Mouse (Mus musculus): ENCODE measurements around the gene Pth2. TPM values are rescaled to one million over a fixed set of nuclear protein-coding genes. Genes with fewer than 3 reads are reported as not detected.

Pth2 gene
- polyA plus RNA-seq, 1 experiment = not detected

DNA sequence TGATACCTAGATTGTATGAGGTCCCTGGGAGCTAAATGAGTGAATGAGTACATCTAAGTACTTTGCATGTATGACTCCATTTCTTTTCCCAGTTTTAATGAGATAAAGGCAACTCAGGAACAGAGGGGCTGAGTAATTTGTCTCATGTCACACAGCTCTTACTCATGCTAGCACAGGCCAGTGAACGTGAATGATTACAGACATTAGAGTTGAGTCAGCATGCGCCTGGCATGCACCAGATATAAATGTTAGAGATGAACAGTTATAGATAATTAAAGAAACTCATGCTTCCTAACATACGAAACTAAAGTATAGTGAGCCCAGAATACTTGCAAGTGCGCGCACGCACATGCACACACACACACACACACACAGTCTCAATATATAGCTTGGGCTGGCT is 9.4 kb downstream of the Pth2 start:
- Histone ChIP-seq H3K9me3 (ENCODE audit: control insufficient read depth, low read length) (no peaks in the 10 kb centered on the region), H3K27me3 (ENCODE audit: control insufficient read depth) (peaks cover 71% of the 10 kb centered on the region), H3K4me3 (replicated peaks) (no peak overlapping the region), H3K4me1 (ENCODE audit: control insufficient read depth) (no peaks in the 10 kb centered on the region), H3K36me3 (ENCODE audit: control insufficient read depth) (no peaks in the 10 kb centered on the region)
- no peak for TF ChIP-seq GATA1 (IDR thresholded peaks at IDR 0.05; ENCODE audit: low read length)
- TF ChIP-seq TAL1 (IDR thresholded peaks at IDR 0.05; ENCODE audit: low read length) = no peak

- Histone ChIP-seq H3K36me3 (ENCODE audit: control insufficient read depth) (no peaks in the 10 kb centered on the region), H3K4me3 (replicated peaks) (no peak overlapping the region), H3K4me1 (ENCODE audit: control insufficient read depth) (no peaks in the 10 kb centered on the region), H3K27me3 (ENCODE audit: control insufficient read depth) (peaks cover 61% of the 10 kb centered on the region), H3K9me3 (ENCODE audit: control insufficient read depth, low read length) (no peaks in the 10 kb centered on the region)
- TF ChIP-seq TAL1 (IDR thresholded peaks at IDR 0.05; ENCODE audit: low read length) = no peak
Measured at GRCm38 (mm10) chr7:45191161-45191560, 10.4 kb downstream of the Pth2 start.

- no peak overlapping the region for H3K4me3 ChIP-seq (replicated peaks)
- no peaks in the 10 kb centered on the region for H3K4me1 ChIP-seq (ENCODE audit: control insufficient read depth)
- H3K36me3 ChIP-seq (ENCODE audit: control insufficient read depth) = no peaks in the 10 kb centered on the region
- H3K9me3 ChIP-seq (ENCODE audit: control insufficient read depth, low read length) = no peaks in the 10 kb centered on the region
- TF ChIP-seq TAL1 (IDR thresholded peaks at IDR 0.05; ENCODE audit: low read length) = no peak
- no peak for TF ChIP-seq GATA1 (IDR thresholded peaks at IDR 0.05; ENCODE audit: low read length)
- peaks cover 54% of the 10 kb centered on the region for H3K27me3 ChIP-seq (ENCODE audit: control insufficient read depth)
Measured at GRCm38 (mm10) chr7:45191803-45192363, 11.1 kb downstream of the Pth2 start.

DNA sequence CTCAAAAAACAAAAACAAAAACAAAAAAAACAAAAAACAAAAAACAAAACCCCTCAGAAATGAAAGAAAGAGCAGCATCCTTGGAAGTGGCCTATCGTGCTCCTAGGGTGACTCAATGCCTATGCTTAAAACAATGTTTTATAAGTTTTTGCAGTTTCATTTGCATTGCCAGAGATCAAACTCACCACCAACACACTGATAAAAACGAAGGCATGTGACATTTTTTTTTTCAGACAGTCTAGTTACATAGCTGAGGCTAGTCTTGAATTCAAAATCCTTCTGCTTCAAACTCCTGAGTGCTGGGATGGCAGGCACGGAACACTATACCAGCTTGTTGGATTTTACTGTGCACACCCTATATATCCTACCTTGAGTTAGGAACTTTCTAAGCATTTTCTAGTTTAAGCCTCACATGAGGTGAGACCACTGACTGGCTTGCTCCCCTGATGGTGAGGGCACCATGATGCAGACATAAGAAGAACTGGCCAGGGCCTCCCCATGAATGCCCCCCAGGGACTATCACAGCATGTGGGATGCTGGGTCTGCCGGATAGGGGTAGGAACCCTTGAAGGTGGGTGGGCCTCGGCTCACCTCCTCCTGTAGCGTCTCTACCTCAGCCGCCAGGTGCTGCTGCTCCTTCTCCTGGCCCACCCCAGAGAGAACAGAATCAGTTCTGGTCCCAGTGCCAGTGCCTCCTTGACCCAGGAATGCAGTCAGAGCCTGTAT is 12.0 kb downstream of the Pth2 start:
- Histone ChIP-seq H3K4me3 (replicated peaks) (no peak overlapping the region), H3K36me3 (ENCODE audit: control insufficient read depth) (no peaks in the 10 kb centered on the region), H3K4me1 (ENCODE audit: control insufficient read depth) (no peaks in the 10 kb centered on the region), H3K9me3 (ENCODE audit: control insufficient read depth, low read length) (no peaks in the 10 kb centered on the region), H3K27me3 (ENCODE audit: control insufficient read depth) (peaks cover 51% of the 10 kb centered on the region)
- TF ChIP-seq GATA1 (IDR thresholded peaks at IDR 0.05; ENCODE audit: low read length) (no peak), TAL1 (IDR thresholded peaks at IDR 0.05; ENCODE audit: low read length) (no peak)

GRCm38 (mm10) chr7:45193406-45193805 is 12.6 kb downstream of the Pth2 start:
- H3K36me3 ChIP-seq (ENCODE audit: control insufficient read depth) = no peaks in the 10 kb centered on the region
- no peaks in the 10 kb centered on the region for H3K4me1 ChIP-seq (ENCODE audit: control insufficient read depth)
- H3K27me3 ChIP-seq (ENCODE audit: control insufficient read depth) = peaks cover 45% of the 10 kb centered on the region
- no peak for TF ChIP-seq GATA1 (IDR thresholded peaks at IDR 0.05; ENCODE audit: low read length)
- no peak for TF ChIP-seq TAL1 (IDR thresholded peaks at IDR 0.05; ENCODE audit: low read length)
- H3K9me3 ChIP-seq (ENCODE audit: control insufficient read depth, low read length) = no peaks in the 10 kb centered on the region
- no peak overlapping the region for H3K4me3 ChIP-seq (replicated peaks)

- H3K4me3 ChIP-seq (replicated peaks) = no peak overlapping the region
- TF ChIP-seq TAL1 (IDR thresholded peaks at IDR 0.05; ENCODE audit: low read length) = no peak
- no peak for TF ChIP-seq GATA1 (IDR thresholded peaks at IDR 0.05; ENCODE audit: low read length)
- no peaks in the 10 kb centered on the region for H3K36me3 ChIP-seq (ENCODE audit: control insufficient read depth)
- H3K4me1 ChIP-seq (ENCODE audit: control insufficient read depth) = no peaks in the 10 kb centered on the region
- H3K9me3 ChIP-seq (ENCODE audit: control insufficient read depth, low read length) = no peaks in the 10 kb centered on the region
- peaks cover 38% of the 10 kb centered on the region for H3K27me3 ChIP-seq (ENCODE audit: control insufficient read depth)
Measured at GRCm38 (mm10) chr7:45193871-45194785, 13.3 kb downstream of the Pth2 start.

GRCm38 (mm10) chr7:45195341-45196175 is 14.8 kb downstream of the Pth2 start:
- no peak overlapping the region for H3K4me3 ChIP-seq (replicated peaks)
- no peaks in the 10 kb centered on the region for H3K9me3 ChIP-seq (ENCODE audit: control insufficient read depth, low read length)
- H3K27me3 ChIP-seq (ENCODE audit: control insufficient read depth) = peaks cover 27% of the 10 kb centered on the region
- no peaks in the 10 kb centered on the region for H3K36me3 ChIP-seq (ENCODE audit: control insufficient read depth)
- TF ChIP-seq GATA1 (IDR thresholded peaks at IDR 0.05; ENCODE audit: low read length) = no peak
- no peak for TF ChIP-seq TAL1 (IDR thresholded peaks at IDR 0.05; ENCODE audit: low read length)
- no peaks in the 10 kb centered on the region for H3K4me1 ChIP-seq (ENCODE audit: control insufficient read depth)

DNA sequence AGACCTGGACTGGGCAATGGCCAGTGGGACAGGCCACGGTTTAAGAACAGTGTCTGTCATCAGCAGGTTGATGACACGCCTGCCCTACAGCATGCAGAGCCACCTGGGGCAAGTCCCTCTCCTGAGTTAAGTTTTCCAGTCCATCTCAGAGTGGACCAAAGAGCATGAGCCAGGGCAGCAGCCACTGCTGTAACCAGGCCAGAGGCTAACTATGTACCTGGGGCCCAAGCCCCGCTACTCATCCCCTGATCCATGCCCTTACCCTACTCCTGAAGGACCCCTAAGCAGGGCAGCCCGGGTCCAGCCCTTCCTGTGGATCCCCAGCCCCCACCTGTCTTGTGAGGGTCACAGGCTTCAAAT is 15.4 kb downstream of the Pth2 start:
- TF ChIP-seq TAL1 (IDR thresholded peaks at IDR 0.05; ENCODE audit: low read length) = no peak
- no peak for TF ChIP-seq GATA1 (IDR thresholded peaks at IDR 0.05; ENCODE audit: low read length)
- no peak overlapping the region for H3K4me3 ChIP-seq (replicated peaks)
- H3K9me3 ChIP-seq (ENCODE audit: control insufficient read depth, low read length) = no peaks in the 10 kb centered on the region
- H3K27me3 ChIP-seq (ENCODE audit: control insufficient read depth) = peaks cover 22% of the 10 kb centered on the region
- no peaks in the 10 kb centered on the region for H3K36me3 ChIP-seq (ENCODE audit: control insufficient read depth)
- H3K4me1 ChIP-seq (ENCODE audit: control insufficient read depth) = no peaks in the 10 kb centered on the region
